Mouse (Mus musculus): ENCODE results near the gene 1700061G19Rik. TPM values are rescaled to one million over a fixed set of nuclear protein-coding genes. Genes with fewer than 3 reads are reported as not detected.

The 1700061G19Rik gene
- polyA plus RNA-seq, 1 experiment from 2014 or later = 0.40 TPM

GRCm38 (mm10) chr17:56876981-56877380, 1.7 kb downstream of the 1700061G19Rik start:
- no peaks in the 10 kb centered on the region for H3K27me3 ChIP-seq (ENCODE audit: insufficient read depth, poor library complexity, severe bottlenecking)
- WGBS = 69% methylated on average over 8 of the region's 8 CpGs
- H3K4me1 ChIP-seq = no peaks in the 10 kb centered on the region
- H3K9me3 ChIP-seq = no peaks in the 10 kb centered on the region
- H3K36me3 ChIP-seq = no peaks in the 10 kb centered on the region
- no peak overlapping the region for H3K4me3 ChIP-seq
- no peak overlapping the region for H3K27ac ChIP-seq
- no peak for DNase-seq (ENCODE audit: low spot score)

DNA sequence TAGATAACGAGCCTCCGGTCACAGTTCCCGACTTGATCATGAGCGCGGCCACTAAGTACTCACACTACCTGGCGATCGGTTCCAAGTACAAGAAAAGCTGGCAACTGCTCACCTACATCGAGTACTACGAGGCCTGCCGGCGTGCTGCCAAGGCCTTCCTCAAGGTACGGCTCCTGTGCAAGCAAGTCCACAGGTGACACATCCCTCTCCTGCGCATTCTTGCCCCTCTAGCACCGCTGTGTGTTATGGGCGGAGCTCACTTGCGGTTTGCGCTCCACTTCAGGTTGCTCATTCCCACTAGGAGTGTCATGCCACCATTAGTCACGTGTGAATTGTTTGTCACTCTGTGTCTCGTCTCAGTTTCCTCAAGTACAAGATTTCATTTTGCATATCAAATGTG, 2.1 kb downstream of the 1700061G19Rik start:
- no peaks in the 10 kb centered on the region for H3K4me1 ChIP-seq
- H3K36me3 ChIP-seq = no peaks in the 10 kb centered on the region
- no peak overlapping the region for H3K4me3 ChIP-seq
- H3K9me3 ChIP-seq = no peaks in the 10 kb centered on the region
- WGBS = 87% methylated on average over 19 of the region's 19 CpGs
- H3K27me3 ChIP-seq (ENCODE audit: insufficient read depth, poor library complexity, severe bottlenecking) = 0 out of 2 replicates have a peak, but pooled peaks cover under 1% of the 10 kb centered on the region
- DNase-seq (ENCODE audit: low spot score) = no peak
- no peak overlapping the region for H3K27ac ChIP-seq

DNA sequence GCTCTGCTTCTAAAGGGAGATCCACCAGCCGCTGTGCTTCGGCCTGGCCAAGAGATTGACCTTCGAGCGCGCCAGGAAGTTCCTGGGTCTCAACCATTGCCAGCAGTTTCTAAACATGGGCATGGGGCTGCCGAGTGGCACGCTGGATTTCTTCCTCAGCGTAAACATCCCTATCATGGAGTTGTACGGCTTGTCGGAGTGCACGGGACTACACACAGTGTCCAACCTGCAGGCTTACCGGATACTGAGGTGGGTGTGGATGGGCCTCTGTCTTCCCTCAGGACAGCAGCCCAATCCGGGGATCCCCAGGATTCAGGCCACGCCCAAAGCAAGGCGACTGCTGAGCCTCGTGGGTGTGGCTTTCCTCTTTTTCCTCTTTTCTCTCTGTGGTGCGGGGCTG, 8.3 kb downstream of the 1700061G19Rik start:
- 28% methylated on average over 17 of the region's 17 CpGs for WGBS
- Histone ChIP-seq H3K36me3 (peaks cover 9% of the 10 kb centered on the region), H3K4me3 (peak overlapping the region; percentile 41; the same call in 1 of the 2 replicates), H3K27ac (no peak overlapping the region), H3K27me3 (ENCODE audit: insufficient read depth, poor library complexity, severe bottlenecking) (0 out of 2 replicates have a peak, but pooled peaks cover 8% of the 10 kb centered on the region), H3K4me1 (peaks cover 12% of the 10 kb centered on the region), H3K9me3 (0 out of 2 replicates have a peak, but pooled peaks cover 2% of the 10 kb centered on the region)
- no peak for DNase-seq (ENCODE audit: low spot score)

DNA sequence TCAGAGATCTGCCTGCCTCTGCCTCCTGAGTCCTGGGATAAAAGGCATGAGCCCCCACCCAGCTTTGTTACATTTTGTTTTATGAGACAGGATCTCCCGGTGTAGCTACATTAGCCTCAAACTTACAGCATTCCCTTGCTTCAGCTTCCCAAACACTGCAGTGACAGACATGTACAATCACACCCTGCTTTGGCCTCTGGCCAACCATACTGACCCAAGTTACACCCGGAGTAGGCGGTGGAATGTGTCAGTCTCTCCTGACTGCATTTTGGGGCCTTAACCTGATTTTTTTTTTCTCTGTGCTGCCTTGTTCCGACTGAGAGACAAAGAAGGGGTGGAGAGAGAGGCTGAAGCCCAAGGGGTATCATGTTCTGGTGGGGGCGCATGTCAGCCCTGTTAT, 9.1 kb downstream of the 1700061G19Rik start:
- H3K4me1 ChIP-seq = peaks cover 12% of the 10 kb centered on the region
- H3K36me3 ChIP-seq = peaks cover 16% of the 10 kb centered on the region
- 0 out of 2 replicates have a peak, but pooled peaks cover 8% of the 10 kb centered on the region for H3K27me3 ChIP-seq (ENCODE audit: insufficient read depth, poor library complexity, severe bottlenecking)
- H3K9me3 ChIP-seq = 0 out of 2 replicates have a peak, but pooled peaks cover 2% of the 10 kb centered on the region
- no peak overlapping the region for H3K27ac ChIP-seq
- no peak overlapping the region for H3K4me3 ChIP-seq
- WGBS = 69% methylated on average over 5 of the region's 5 CpGs
- DNase-seq (ENCODE audit: low spot score) = no peak

DNA sequence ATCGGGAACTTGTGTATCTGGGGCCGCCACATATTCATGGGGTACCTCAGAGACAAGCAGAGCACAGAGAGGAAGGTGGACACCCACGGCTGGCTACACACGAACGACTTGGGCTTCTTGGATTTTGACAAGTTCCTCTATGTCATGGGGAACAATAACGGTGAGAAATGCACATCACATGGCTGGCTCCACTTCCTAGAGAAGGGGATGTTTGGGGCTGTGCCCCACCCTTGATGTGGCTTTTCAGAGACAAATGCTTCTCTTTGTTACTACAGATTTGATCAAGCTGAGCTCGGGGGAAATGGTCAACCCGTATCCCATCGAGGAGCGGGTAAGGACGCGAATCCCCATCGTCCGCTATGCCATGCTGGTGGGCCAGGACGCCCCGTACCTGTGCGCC, 9.5 kb downstream of the 1700061G19Rik start:
- 0 out of 2 replicates have a peak, but pooled peaks cover 8% of the 10 kb centered on the region for H3K27me3 ChIP-seq (ENCODE audit: insufficient read depth, poor library complexity, severe bottlenecking)
- no peak overlapping the region for H3K27ac ChIP-seq
- peaks cover 12% of the 10 kb centered on the region for H3K4me1 ChIP-seq
- no peak for DNase-seq (ENCODE audit: low spot score)
- 0 out of 2 replicates have a peak, but pooled peaks cover 2% of the 10 kb centered on the region for H3K9me3 ChIP-seq
- 90% methylated on average over 17 of the region's 17 CpGs for WGBS
- no peak overlapping the region for H3K4me3 ChIP-seq
- peaks cover 21% of the 10 kb centered on the region for H3K36me3 ChIP-seq

- WGBS = 82% methylated on average over 2 of the region's 3 CpGs
- no peak overlapping the region for H3K27ac ChIP-seq
- 0 out of 2 replicates have a peak, but pooled peaks cover 2% of the 10 kb centered on the region for H3K9me3 ChIP-seq
- 0 out of 2 replicates have a peak, but pooled peaks cover 1% of the 10 kb centered on the region for H3K27me3 ChIP-seq (ENCODE audit: insufficient read depth, poor library complexity, severe bottlenecking)
- H3K4me1 ChIP-seq = peaks cover 12% of the 10 kb centered on the region
- DNase-seq (ENCODE audit: low spot score) = no peak
- no peak overlapping the region for H3K4me3 ChIP-seq
- H3K36me3 ChIP-seq = peaks cover 51% of the 10 kb centered on the region
Observed at GRCm38 (mm10) chr17:56888050-56888449, 12.8 kb downstream of the 1700061G19Rik start.

DNA sequence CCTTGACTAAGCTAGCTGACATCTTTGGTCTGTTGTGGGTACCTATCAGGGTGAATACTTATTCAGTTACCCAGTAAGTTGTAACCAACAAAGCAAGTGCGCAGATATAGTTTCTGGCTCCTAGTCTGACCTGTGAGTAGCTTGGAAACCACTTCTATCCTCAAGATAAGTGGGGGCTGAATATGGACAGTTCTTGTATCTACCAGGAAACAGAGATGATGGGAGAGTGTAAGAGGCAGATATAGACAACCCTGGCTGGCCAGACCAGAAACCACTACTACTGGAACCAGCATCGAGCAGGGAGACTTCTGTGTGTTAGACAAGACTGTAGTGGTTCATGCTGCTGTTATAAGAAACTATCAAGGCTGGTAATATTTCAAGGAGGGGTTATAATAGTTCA, 14.7 kb downstream of the 1700061G19Rik start:
- Histone ChIP-seq H3K4me1 (no peaks in the 10 kb centered on the region), H3K4me3 (no peak overlapping the region), H3K27me3 (ENCODE audit: insufficient read depth, poor library complexity, severe bottlenecking) (no peaks in the 10 kb centered on the region), H3K27ac (no peak overlapping the region), H3K9me3 (0 out of 2 replicates have a peak, but pooled peaks cover 2% of the 10 kb centered on the region), H3K36me3 (peaks cover 71% of the 10 kb centered on the region)
- WGBS = 93% methylated on average over 2 of the region's 2 CpGs
- DNase-seq (ENCODE audit: low spot score) = no peak

- H3K27ac ChIP-seq = no peak overlapping the region
- H3K9me3 ChIP-seq = no peaks in the 10 kb centered on the region
- 95% methylated on average over 9 of the region's 9 CpGs for WGBS
- no peak for DNase-seq (ENCODE audit: low spot score)
- peaks cover 99% of the 10 kb centered on the region for H3K36me3 ChIP-seq
- H3K4me1 ChIP-seq = no peaks in the 10 kb centered on the region; the same call in 1 of the 2 replicates
- H3K27me3 ChIP-seq (ENCODE audit: insufficient read depth, poor library complexity, severe bottlenecking) = no peaks in the 10 kb centered on the region
- H3K4me3 ChIP-seq = no peak overlapping the region
Observed at GRCm38 (mm10) chr17:56895368-56895918, 20.2 kb downstream of the 1700061G19Rik start.

DNA sequence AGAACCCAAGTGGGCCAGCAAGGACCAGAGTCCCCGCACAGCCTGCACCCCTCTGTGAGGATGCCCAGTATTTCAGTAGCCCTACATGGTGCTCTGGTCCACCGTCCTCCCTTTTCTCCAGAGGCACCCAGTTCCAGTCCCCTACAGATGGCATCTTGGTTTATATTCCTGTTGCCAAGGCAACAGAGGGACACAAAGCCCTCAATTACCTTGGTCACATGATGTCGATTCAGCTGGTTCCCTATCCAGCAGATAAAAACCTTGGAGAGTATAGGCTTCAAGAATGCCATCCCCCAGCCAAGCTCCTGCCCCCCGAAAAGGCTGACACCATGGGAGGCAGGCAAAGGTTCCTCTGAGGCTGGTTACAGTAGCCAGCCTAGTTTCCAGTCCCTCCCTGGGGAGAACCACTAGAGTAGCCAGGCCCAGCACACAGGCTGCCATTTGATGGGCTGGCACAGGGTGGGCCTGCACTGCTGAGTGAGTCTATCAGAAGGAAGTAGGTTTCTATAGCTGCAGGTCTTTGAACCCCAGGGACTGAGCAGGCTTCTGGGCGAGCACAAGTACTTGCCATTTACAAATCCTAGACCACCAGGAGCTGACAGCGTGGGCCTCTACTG, 21.3 kb downstream of the 1700061G19Rik start:
- no peaks in the 10 kb centered on the region for H3K9me3 ChIP-seq
- H3K27me3 ChIP-seq (ENCODE audit: insufficient read depth, poor library complexity, severe bottlenecking) = no peaks in the 10 kb centered on the region
- DNase-seq (ENCODE audit: low spot score) = no peak
- no peak overlapping the region for H3K27ac ChIP-seq
- H3K36me3 ChIP-seq = peaks cover 100% of the 10 kb centered on the region
- 92% methylated on average over 6 of the region's 6 CpGs for WGBS
- no peaks in the 10 kb centered on the region; the same call in 1 of the 2 replicates for H3K4me1 ChIP-seq
- no peak overlapping the region for H3K4me3 ChIP-seq

GRCm38 (mm10) chr17:56897630-56898195, 22.4 kb downstream of the 1700061G19Rik start:
- H3K27ac ChIP-seq = no peak overlapping the region
- no peak overlapping the region for H3K4me3 ChIP-seq
- no peaks in the 10 kb centered on the region for H3K9me3 ChIP-seq
- WGBS = 83% methylated on average over 7 of the region's 7 CpGs
- DNase-seq (ENCODE audit: low spot score) = peak; percentile 91
- no peaks in the 10 kb centered on the region; the same call in 1 of the 2 replicates for H3K4me1 ChIP-seq
- peaks cover 100% of the 10 kb centered on the region for H3K36me3 ChIP-seq
- H3K27me3 ChIP-seq (ENCODE audit: insufficient read depth, poor library complexity, severe bottlenecking) = no peaks in the 10 kb centered on the region

GRCm38 (mm10) chr17:56902698-56903097, 27.4 kb downstream of the 1700061G19Rik start:
- Histone ChIP-seq H3K27ac (no peak overlapping the region), H3K4me1 (peaks cover 9% of the 10 kb centered on the region), H3K27me3 (ENCODE audit: insufficient read depth, poor library complexity, severe bottlenecking) (no peaks in the 10 kb centered on the region), H3K4me3 (no peak overlapping the region), H3K9me3 (no peaks in the 10 kb centered on the region), H3K36me3 (peaks cover 91% of the 10 kb centered on the region)
- WGBS = 86% methylated on average over 5 of the region's 5 CpGs
- no peak for DNase-seq (ENCODE audit: low spot score)

- Histone ChIP-seq H3K36me3 (peaks cover 87% of the 10 kb centered on the region), H3K4me3 (no peak overlapping the region), H3K9me3 (no peaks in the 10 kb centered on the region), H3K27me3 (ENCODE audit: insufficient read depth, poor library complexity, severe bottlenecking) (no peaks in the 10 kb centered on the region), H3K27ac (no peak overlapping the region), H3K4me1 (peaks cover 23% of the 10 kb centered on the region)
- DNase-seq (ENCODE audit: low spot score) = no peak
- WGBS = 86% methylated on average over 3 of the region's 3 CpGs
Observed at GRCm38 (mm10) chr17:56906166-56906565, 30.9 kb downstream of the 1700061G19Rik start.

- H3K27me3 ChIP-seq (ENCODE audit: insufficient read depth, poor library complexity, severe bottlenecking) = no peaks in the 10 kb centered on the region
- no peaks in the 10 kb centered on the region for H3K9me3 ChIP-seq
- DNase-seq (ENCODE audit: low spot score) = no peak
- H3K27ac ChIP-seq = no peak overlapping the region
- no peak overlapping the region for H3K4me3 ChIP-seq
- H3K36me3 ChIP-seq = peaks cover 87% of the 10 kb centered on the region
- WGBS = 88% methylated on average over 5 of the region's 5 CpGs
- peaks cover 23% of the 10 kb centered on the region for H3K4me1 ChIP-seq
Observed at GRCm38 (mm10) chr17:56907096-56907495, 31.8 kb downstream of the 1700061G19Rik start.

Data from heart, embryonic 10.5 days (tissue).